Mouse (Mus musculus): ENCODE results near the gene Yap1. TPM values are rescaled to one million over a fixed set of nuclear protein-coding genes. Genes with fewer than 3 reads are reported as not detected.

The Yap1 gene
- total and polyA plus RNA-seq, 3 experiments: 0.05 to 0.60 TPM; not detected in 1

DNA sequence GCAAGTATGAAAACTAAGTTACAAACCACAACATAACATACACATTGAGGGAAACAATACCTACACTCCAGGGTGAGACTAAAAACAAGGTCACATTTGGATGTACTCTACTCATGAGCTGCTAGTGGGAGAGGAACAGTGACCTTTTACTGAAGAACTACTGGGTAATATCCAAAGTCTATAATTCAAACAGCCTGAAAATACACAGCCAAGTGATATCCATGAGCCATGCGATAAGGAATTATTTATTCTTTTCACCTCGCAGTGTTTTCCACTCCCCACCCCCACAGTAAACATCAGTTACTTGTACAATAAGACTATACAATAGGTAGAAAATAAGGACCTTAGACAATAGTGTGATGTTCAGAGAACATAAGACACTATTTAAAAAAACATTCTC lies 24.2 kb downstream of the Yap1 start:
- Histone ChIP-seq H3K4me3 (ENCODE audit: low read depth, low read length) (no peak overlapping the region), H3K27me3 (ENCODE audit: insufficient read depth, low read length) (peaks cover 5% of the 10 kb centered on the region; the same call in 1 of the 2 replicates), H3K36me3 (replicated peaks) (no peaks in the 10 kb centered on the region), H3K9me3 (replicated peaks) (no peaks in the 10 kb centered on the region), H3K4me1 (ENCODE audit: insufficient read depth, low read depth, low read length) (no peaks in the 10 kb centered on the region)
- ATAC-seq (ENCODE audit: extremely low read depth, insufficient number of reproducible peaks, low FRiP score, poor library complexity, severe bottlenecking) (no peak), DNase-seq (ENCODE audit: low spot score) (no peak)
- TF ChIP-seq GATA1 (IDR thresholded peaks at IDR 0.05; ENCODE audit: borderline replicate concordance, low read length) (no peak), TAL1 (conservative IDR thresholded peaks at IDR 0.05; ENCODE audit: low read depth, low read length) (no peak), GATA2 (IDR thresholded peaks at IDR 0.05; ENCODE audit: borderline replicate concordance, low read depth, low read length) (no peak), POLR2AphosphoS5 (IDR thresholded peaks at IDR 0.05; ENCODE audit: insufficient replicate concordance, low read depth, low read length) (no peak), CTCF (IDR thresholded peaks at IDR 0.05; ENCODE audit: low read depth, low read length) (no peak)

DNA sequence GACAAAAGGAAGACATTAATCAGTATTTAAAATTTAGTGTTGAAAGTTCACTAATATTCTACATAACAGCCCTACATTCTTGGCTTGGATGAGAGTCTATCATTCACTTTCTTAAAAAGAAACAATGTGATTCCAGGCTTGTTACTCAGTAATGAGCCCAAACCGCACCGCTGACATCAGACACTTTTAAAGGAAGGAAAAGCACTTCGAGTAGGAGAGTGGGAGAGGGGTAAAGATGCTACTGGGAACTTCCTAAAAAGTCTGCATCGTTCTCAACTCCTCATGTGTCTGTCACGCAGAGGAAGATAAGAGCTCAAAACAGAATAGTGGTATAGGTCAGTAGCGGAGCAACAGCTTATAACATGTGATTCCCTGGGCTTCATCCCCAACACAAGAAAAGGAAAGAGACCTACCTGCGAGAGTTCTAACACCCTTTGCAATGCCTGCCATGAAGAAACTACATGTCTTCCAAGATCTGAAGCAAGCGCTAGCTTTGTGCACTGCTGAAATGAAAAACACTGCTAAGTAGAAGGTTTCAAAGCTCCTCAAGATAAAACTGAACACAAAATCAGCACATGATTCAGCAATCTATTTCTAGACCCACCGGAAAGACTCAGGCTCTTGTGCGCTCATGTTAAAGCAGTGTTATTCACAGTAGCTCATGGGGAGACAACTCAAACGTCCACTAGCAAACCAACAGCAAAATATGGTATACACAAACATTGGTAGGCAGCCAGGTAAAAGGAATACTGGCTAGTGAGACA lies 25.1 kb downstream of the Yap1 start:
- TF ChIP-seq GATA2 (IDR thresholded peaks at IDR 0.05; ENCODE audit: borderline replicate concordance, low read depth, low read length) (no peak), CTCF (IDR thresholded peaks at IDR 0.05; ENCODE audit: low read depth, low read length) (no peak), TAL1 (conservative IDR thresholded peaks at IDR 0.05; ENCODE audit: low read depth, low read length) (no peak), POLR2AphosphoS5 (IDR thresholded peaks at IDR 0.05; ENCODE audit: insufficient replicate concordance, low read depth, low read length) (no peak), GATA1 (IDR thresholded peaks at IDR 0.05; ENCODE audit: borderline replicate concordance, low read length) (no peak)
- Histone ChIP-seq H3K27me3 (ENCODE audit: insufficient read depth, low read length) (peaks cover 5% of the 10 kb centered on the region; the same call in 1 of the 2 replicates), H3K36me3 (replicated peaks) (no peaks in the 10 kb centered on the region), H3K4me3 (ENCODE audit: low read depth, low read length) (no peak overlapping the region), H3K9me3 (replicated peaks) (no peaks in the 10 kb centered on the region), H3K4me1 (ENCODE audit: insufficient read depth, low read depth, low read length) (no peaks in the 10 kb centered on the region)
- DNase-seq (ENCODE audit: low spot score) (no peak), ATAC-seq (ENCODE audit: extremely low read depth, insufficient number of reproducible peaks, low FRiP score, poor library complexity, severe bottlenecking) (no peak)

DNA sequence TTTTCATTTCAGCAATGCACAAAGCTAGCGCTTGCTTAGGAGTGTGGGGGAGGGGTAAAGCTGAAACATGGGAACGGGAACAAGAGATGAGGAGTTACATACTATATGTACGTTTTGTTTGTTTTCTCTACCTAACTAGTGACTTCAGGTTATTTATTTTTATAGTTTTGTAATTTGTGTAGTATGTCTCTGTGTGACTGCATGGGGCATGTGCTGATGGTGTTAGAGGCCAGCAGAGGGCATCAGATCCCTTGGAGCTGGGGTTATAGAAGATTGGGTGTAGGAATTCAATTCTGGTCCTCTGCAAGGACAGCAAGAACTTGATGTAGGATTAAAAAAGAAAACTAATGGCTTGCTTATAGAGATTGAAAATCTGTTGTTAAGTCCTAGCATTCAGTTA lies 25.9 kb downstream of the Yap1 start:
- DNase-seq (ENCODE audit: low spot score) (no peak), ATAC-seq (ENCODE audit: extremely low read depth, insufficient number of reproducible peaks, low FRiP score, poor library complexity, severe bottlenecking) (no peak)
- Histone ChIP-seq H3K9me3 (replicated peaks) (no peaks in the 10 kb centered on the region), H3K27me3 (ENCODE audit: insufficient read depth, low read length) (peaks cover 5% of the 10 kb centered on the region; the same call in 1 of the 2 replicates), H3K36me3 (replicated peaks) (no peaks in the 10 kb centered on the region), H3K4me3 (ENCODE audit: low read depth, low read length) (no peak overlapping the region), H3K4me1 (ENCODE audit: insufficient read depth, low read depth, low read length) (no peaks in the 10 kb centered on the region)
- TF ChIP-seq POLR2AphosphoS5 (IDR thresholded peaks at IDR 0.05; ENCODE audit: insufficient replicate concordance, low read depth, low read length) (no peak), CTCF (IDR thresholded peaks at IDR 0.05; ENCODE audit: low read depth, low read length) (no peak), GATA2 (IDR thresholded peaks at IDR 0.05; ENCODE audit: borderline replicate concordance, low read depth, low read length) (no peak), GATA1 (IDR thresholded peaks at IDR 0.05; ENCODE audit: borderline replicate concordance, low read length) (no peak), TAL1 (conservative IDR thresholded peaks at IDR 0.05; ENCODE audit: low read depth, low read length) (no peak)

DNA sequence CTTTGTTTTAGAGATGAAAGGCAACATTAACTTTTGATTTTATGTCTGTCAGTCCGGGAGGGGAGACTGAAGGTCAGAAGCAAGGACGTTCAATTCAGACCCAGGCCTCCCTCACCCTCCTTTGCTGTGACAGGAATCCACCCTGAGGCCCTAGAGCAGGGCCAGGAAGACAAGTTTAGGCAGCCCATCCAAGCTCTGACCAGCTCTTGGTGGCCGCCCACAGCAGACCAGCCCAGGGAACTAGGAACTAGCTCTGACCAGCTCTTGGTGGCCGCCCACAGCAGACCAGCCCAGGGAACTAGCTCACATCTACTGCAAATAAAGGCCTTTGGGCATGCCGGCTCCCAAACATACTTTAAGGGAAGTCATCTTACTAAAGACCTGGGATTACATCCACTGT lies 26.8 kb downstream of the Yap1 start:
- Histone ChIP-seq H3K4me1 (ENCODE audit: insufficient read depth, low read depth, low read length) (no peaks in the 10 kb centered on the region), H3K27me3 (ENCODE audit: insufficient read depth, low read length) (peaks cover 5% of the 10 kb centered on the region; the same call in 1 of the 2 replicates), H3K9me3 (replicated peaks) (no peaks in the 10 kb centered on the region), H3K4me3 (ENCODE audit: low read depth, low read length) (no peak overlapping the region), H3K36me3 (replicated peaks) (no peaks in the 10 kb centered on the region)
- TF ChIP-seq GATA1 (IDR thresholded peaks at IDR 0.05; ENCODE audit: borderline replicate concordance, low read length) (no peak), CTCF (IDR thresholded peaks at IDR 0.05; ENCODE audit: low read depth, low read length) (no peak), GATA2 (IDR thresholded peaks at IDR 0.05; ENCODE audit: borderline replicate concordance, low read depth, low read length) (no peak), POLR2AphosphoS5 (IDR thresholded peaks at IDR 0.05; ENCODE audit: insufficient replicate concordance, low read depth, low read length) (no peak), TAL1 (conservative IDR thresholded peaks at IDR 0.05; ENCODE audit: low read depth, low read length) (no peak)
- DNase-seq (ENCODE audit: low spot score) (no peak), ATAC-seq (ENCODE audit: extremely low read depth, insufficient number of reproducible peaks, low FRiP score, poor library complexity, severe bottlenecking) (no peak)

DNA sequence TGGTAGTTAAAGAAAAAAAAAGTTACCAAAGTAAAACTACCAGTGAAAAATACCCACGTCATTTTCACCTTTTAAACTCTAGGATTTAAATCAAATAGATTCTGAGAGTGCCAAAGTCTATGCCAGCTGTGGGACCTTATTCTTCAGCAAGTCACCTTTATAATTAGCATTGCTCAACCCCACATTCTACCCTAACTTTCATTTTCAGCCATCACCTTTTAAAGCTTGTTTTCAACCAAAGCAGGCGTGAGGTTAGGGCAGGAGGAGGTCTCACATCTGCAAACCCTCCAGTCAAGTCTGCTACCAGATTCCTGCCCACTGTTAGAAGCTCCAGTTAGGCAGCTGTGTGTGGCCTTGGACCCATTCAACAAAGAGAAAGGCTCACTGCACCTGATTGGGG lies 32.4 kb downstream of the Yap1 start:
- no peaks in the 10 kb centered on the region for H3K4me1 ChIP-seq (ENCODE audit: insufficient read depth, low read depth, low read length)
- DNase-seq (ENCODE audit: low spot score): no peak
- H3K27me3 ChIP-seq (ENCODE audit: insufficient read depth, low read length): peaks cover 2% of the 10 kb centered on the region
- no peak for TF ChIP-seq GATA2 (IDR thresholded peaks at IDR 0.05; ENCODE audit: borderline replicate concordance, low read depth, low read length)
- no peak for TF ChIP-seq GATA1 (IDR thresholded peaks at IDR 0.05; ENCODE audit: borderline replicate concordance, low read length)
- H3K36me3 ChIP-seq (replicated peaks): no peaks in the 10 kb centered on the region
- H3K4me3 ChIP-seq (ENCODE audit: low read depth, low read length): no peak overlapping the region
- no peaks in the 10 kb centered on the region for H3K9me3 ChIP-seq (replicated peaks)
- ATAC-seq (ENCODE audit: extremely low read depth, insufficient number of reproducible peaks, low FRiP score, poor library complexity, severe bottlenecking): no peak

DNA sequence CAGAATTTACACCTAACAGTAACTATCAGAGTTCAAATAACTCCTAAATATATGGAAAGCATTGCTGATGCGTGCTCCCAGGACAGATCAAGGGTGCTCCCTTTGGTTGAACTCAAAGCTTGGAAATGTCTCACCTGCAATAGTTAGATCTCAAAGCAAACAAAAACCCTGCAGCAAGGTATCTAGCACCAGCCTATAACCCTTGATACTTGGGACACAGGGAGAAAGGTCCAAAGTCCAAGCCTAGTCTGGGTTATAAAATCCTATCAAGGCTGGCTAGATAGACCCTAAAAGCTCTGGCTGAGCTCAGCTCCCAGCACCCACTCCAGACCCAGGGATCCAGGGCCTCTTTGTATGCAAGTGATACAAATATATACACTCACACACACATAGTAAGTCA lies 36.4 kb downstream of the Yap1 start:
- DNase-seq (ENCODE audit: low spot score): no peak
- H3K27me3 ChIP-seq (ENCODE audit: insufficient read depth, low read length): no peaks in the 10 kb centered on the region; the same call in 1 of the 2 replicates

More for the DNA sequence above, 36.4 kb downstream of the Yap1 start:
- Histone ChIP-seq H3K4me3 (ENCODE audit: low read depth, low read length) (no peak overlapping the region), H3K36me3 (replicated peaks) (no peaks in the 10 kb centered on the region), H3K4me1 (ENCODE audit: insufficient read depth, low read depth, low read length) (peaks cover 7% of the 10 kb centered on the region; the same call in 1 of the 2 replicates), H3K9me3 (replicated peaks) (no peaks in the 10 kb centered on the region)
- no peak for TF ChIP-seq CTCF (IDR thresholded peaks at IDR 0.05; ENCODE audit: low read depth, low read length)
- no peak for TF ChIP-seq TAL1 (conservative IDR thresholded peaks at IDR 0.05; ENCODE audit: low read depth, low read length)
- no peak for TF ChIP-seq POLR2AphosphoS5 (IDR thresholded peaks at IDR 0.05; ENCODE audit: insufficient replicate concordance, low read depth, low read length)
- no peak for TF ChIP-seq GATA2 (IDR thresholded peaks at IDR 0.05; ENCODE audit: borderline replicate concordance, low read depth, low read length)
- TF ChIP-seq GATA1 (IDR thresholded peaks at IDR 0.05; ENCODE audit: borderline replicate concordance, low read length): no peak
- no peak for ATAC-seq (ENCODE audit: extremely low read depth, insufficient number of reproducible peaks, low FRiP score, poor library complexity, severe bottlenecking)
